Mouse (Mus musculus): Measurements from ENCODE around the gene Apex1.
A peak's percentile ranks its signal among the peaks of the same experiment; 100 is the strongest.
"Not testable (repeated sequence)": the region's sequence is repeated elsewhere in the genome, so short reads cannot be mapped to it uniquely, and the experiment has no call there.

Gene Apex1

GRCm38 (mm10) chr14:50924281-50925064 is at the start of gene Apex1, which contains the start of gene Osgep:
Apex1 (plus strand) TSS chr14:50924968.
Osgep (minus strand) TSS chr14:50924893.
- DNase-seq (ENCODE audit: extremely low read depth, low read depth, low spot score): peak; percentile 78

GRCm38 (mm10) chr14:50875175-50875574 is 49.6 kb upstream of the Apex1 start:
- no peak for DNase-seq (ENCODE audit: extremely low read depth, low read depth, low spot score)

DNA sequence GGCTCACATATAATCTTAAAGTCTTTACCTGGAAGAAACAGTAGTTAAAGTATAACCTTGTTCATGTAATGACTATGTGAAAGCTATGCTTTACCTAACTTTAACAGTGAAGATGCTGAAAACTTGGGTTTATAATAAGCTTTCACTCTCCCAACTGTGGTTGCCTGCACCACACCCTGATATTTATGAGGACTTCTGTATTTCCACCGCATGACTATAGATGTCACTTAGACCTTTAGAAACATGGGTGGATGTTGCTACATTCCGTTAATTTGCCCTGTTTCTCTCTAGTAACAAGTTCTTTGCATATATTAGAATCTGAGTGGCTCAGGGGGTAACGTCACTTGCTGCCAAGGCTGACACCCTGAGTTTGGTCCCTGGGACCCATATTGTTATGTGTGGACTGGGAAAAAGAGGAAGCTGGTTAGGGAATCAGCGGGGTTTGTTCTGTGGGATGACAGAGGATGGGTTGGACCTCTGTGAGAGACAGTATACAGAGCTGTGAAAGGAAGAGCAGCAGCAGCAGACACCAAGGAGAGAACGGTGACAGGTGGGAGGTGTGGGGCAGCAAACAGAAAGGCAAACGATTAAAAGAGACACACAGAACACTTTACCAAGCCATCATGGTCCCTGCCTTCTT is 49.1 kb upstream of the Apex1 start:
- no peak for DNase-seq (ENCODE audit: extremely low read depth, low read depth, low spot score)

GRCm38 (mm10) chr14:50876236-50876950 is 48.4 kb upstream of the Apex1 start:
- no peak for DNase-seq (ENCODE audit: extremely low read depth, low read depth, low spot score)

- DNase-seq (ENCODE audit: extremely low read depth, low read depth, low spot score): no peak
These were observed 33.1 kb upstream of the Apex1 start for GRCm38 (mm10) chr14:50891621-50892020.

DNA sequence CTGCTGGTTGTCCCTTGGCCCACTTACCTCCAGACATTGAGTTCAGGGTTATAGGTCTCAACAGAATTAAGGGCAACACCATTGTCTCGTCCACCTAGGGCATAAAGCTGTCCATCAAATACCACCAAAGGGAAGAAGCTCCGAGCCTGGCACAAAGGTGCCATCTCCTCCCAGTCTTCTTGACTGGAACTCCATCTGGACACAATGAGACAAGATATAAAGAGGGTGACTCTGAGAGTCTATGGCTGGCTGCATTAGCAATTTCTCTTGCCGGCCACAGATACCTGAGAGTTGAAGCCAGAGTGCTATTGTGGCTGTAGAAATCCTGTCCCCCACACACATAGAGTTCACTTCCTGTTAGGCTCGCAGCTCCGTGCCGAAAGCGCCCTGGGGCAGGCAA is 32.7 kb upstream of the Apex1 start:
- no peak for DNase-seq (ENCODE audit: extremely low read depth, low read depth, low spot score)

- no peak for DNase-seq (ENCODE audit: extremely low read depth, low read depth, low spot score)
These were observed 32.0 kb upstream of the Apex1 start for GRCm38 (mm10) chr14:50892541-50893459.

DNA sequence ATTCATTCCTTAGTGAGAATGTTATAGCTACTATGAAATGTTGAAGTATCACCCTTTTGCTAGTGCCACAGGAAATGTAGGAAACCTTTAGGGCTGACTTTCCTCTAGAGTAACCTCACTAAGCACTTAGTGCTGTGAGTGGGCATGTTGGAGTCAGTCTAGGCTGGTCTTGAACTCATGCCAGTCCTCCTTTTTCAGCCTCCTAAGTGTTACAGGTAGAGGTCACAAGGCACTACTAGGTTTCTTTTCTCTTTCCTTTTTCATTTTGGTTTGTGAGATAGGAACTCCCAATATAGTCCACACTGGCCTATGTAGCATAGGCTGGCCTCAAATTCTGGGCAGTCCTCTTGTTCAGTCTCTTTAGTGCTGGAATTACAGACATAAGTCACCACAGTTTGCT is 29.4 kb upstream of the Apex1 start:
- no peak for DNase-seq (ENCODE audit: extremely low read depth, low read depth, low spot score)

DNA sequence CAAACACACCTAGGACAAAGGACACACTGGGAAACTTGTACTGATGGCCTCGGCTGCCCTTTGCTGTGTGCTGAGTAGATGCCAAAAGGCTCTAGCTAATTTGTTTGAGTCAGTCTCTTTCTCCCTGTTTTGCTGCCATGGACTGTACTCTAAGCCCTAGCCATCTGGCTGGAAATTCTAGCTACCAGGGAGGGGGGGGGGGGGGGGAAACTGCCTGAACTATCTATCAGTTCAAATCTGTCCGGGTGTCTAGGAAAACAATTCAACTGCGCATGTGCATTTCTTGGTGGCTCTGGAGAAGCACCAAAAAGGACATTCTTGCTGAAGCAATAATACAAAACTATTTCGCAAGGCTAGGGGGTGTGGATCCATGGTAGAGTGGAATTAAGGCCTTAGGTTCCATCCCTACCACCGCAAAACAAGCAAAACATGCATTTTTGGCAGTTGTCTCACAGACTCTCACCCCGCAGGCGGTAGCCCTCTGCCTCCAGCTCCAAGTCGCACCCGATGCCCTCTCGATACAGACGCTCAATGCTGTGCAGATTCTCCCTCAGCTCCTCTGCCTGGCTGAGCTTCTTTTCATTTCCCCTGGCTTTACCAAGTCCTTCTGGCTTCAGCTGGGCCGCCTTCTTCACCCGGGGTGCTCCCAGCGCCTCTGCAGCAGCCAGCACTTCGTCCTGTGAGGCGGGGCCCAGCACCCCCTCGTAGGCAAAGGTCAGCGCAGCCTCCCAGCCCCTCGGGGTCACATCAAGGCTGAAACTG is 28.6 kb upstream of the Apex1 start:
- peak; percentile 45 for DNase-seq (ENCODE audit: extremely low read depth, low read depth, low spot score)

- no peak for DNase-seq (ENCODE audit: extremely low read depth, low read depth, low spot score)
These were observed 27.9 kb upstream of the Apex1 start for GRCm38 (mm10) chr14:50896747-50897373.

GRCm38 (mm10) chr14:50897374-50897765 is 27.4 kb upstream of the Apex1 start, which contains the start of gene Klhl33:
Klhl33 (minus strand) TSS chr14:50897507.
- no peak for DNase-seq (ENCODE audit: extremely low read depth, low read depth, low spot score)

DNA sequence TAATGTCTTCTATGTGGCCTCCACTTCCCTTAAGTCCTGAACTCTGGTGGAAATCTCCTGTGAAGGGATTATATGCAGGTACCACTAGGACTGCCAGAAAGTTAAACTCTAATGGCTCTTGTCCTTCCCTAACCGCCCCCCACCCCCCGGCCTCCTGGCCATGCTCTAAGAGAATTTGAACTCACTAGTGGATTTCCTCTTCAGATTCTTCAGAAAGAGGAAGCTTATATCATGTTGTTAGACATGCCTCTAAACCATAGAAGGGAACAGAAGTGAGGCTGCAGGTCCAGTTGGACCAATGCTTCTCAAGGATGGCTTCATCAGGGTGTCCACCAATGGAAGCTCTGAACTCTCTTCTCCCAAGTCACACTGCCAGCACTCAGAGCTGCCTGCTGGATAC is 26.8 kb upstream of the Apex1 start:
- not testable (repeated sequence) for DNase-seq (ENCODE audit: extremely low read depth, low read depth, low spot score)

GRCm38 (mm10) chr14:50903973-50904827 is 20.6 kb upstream of the Apex1 start:
- no peak for DNase-seq (ENCODE audit: extremely low read depth, low read depth, low spot score)

- DNase-seq (ENCODE audit: extremely low read depth, low read depth, low spot score): no peak
These were observed 20.0 kb upstream of the Apex1 start for GRCm38 (mm10) chr14:50904828-50905129.

DNA sequence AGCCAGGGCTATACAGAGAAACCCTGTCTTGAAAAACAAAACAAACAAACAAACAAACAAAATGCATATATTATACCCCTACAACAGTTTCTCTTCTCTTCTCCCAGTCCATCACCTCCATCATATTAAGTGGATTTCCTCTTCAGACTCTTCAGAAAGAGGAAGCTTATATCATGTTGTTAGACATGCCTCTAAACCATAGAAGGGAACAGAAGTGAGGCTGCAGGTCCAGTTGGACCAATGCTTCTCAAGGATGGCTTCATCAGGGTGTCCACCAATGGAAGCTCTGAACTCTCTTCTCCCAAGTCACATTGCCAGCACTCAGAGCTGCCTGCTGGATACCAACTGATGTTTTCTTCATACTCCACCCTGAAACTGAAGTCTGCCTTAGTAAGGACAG is 19.4 kb upstream of the Apex1 start:
- not testable (repeated sequence) for DNase-seq (ENCODE audit: extremely low read depth, low read depth, low spot score)

DNA sequence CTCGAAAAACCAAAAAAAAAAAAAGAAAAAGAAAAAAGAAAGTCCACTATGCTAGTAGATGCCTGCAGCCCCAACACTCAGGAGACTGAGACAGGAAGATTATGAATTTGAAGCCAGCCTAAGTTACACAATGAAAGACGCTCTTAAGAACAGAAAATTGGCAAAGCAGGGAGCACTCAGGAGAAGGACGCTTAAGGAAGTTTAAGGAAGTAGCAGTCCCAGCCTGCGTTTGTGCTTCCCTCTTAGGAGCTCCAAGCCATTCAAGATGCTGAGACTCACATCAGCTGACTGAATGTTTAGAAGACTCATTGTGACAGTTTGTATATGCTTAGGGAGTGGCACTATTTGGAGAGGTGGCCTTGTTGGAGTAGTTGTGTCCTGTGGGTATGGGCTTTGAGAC is 16.6 kb upstream of the Apex1 start:
- no peak for DNase-seq (ENCODE audit: extremely low read depth, low read depth, low spot score)

DNA sequence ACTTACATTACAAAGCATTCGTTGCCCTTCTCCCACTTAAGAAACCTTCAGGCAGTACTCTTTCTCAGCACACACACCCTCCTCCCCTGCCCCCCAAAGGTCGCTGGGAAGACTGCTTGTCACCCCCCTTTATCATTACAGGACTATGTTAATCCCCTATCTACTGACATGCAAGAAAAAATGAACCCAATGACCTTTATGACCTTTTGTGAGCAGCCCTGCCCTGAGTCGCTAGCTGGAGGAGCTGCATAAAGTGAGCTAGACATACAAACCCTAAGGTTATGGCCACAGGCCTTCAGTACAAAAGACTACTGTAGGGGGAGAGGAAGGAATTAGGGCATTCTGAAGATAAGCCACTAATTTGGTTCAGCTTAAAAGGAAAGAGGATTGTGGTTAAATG is 13.4 kb upstream of the Apex1 start:
- no peak for DNase-seq (ENCODE audit: extremely low read depth, low read depth, low spot score)

DNA sequence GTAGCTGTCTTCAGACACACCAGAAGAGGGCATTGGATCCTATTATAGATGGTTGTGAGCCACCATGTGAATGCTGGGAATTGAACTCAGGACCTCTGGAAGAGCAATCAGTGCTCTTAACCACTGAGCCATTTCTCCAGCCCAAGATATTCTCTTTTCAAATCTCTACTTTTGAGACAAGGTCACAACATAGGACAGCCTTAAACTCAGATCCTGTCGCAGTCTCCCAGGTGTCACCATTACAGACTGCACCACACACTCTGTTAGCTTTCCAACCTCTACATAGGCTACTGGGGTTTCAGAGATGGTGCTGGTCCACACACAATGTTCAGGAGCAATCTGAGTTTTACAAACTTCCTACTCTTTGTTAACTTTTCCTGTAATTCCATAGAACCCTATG is 1.3 kb upstream of the Apex1 start:
- DNase-seq (ENCODE audit: extremely low read depth, low read depth, low spot score): not testable (repeated sequence)
